Mouse (Mus musculus): Measurements from ENCODE around the gene Cep97. TPM values are rescaled to one million over a fixed set of nuclear protein-coding genes. Genes with fewer than 3 reads are reported as not detected.
"Not testable (repeated sequence)": the region's sequence is repeated elsewhere in the genome, so short reads cannot be mapped to it uniquely, and the experiment has no call there.

Cep97 gene
- polyA plus RNA-seq, 1 experiment, result 11.5 TPM

GRCm38 (mm10) chr16:55884246-55884645, 50.4 kb downstream of the Cep97 start:
- DNase-seq (ENCODE audit: low read depth), result no peak
- TF ChIP-seq CTCF (IDR thresholded peaks at IDR 0.05; ENCODE audit: borderline replicate concordance, extremely low read depth, insufficient read depth, insufficient read length) (no peak), POLR2A (IDR thresholded peaks at IDR 0.05; ENCODE audit: borderline replicate concordance, extremely low read depth, insufficient read depth, insufficient read length, poor library complexity, severe bottlenecking) (no peak)

- TF ChIP-seq CTCF (IDR thresholded peaks at IDR 0.05; ENCODE audit: borderline replicate concordance, extremely low read depth, insufficient read depth, insufficient read length), result no peak
- TF ChIP-seq POLR2A (IDR thresholded peaks at IDR 0.05; ENCODE audit: borderline replicate concordance, extremely low read depth, insufficient read depth, insufficient read length, poor library complexity, severe bottlenecking), result no peak
- no peak for DNase-seq (ENCODE audit: low read depth)
Observed at GRCm38 (mm10) chr16:55876025-55876424, 58.6 kb downstream of the Cep97 start.

- TF ChIP-seq POLR2A (IDR thresholded peaks at IDR 0.05; ENCODE audit: borderline replicate concordance, extremely low read depth, insufficient read depth, insufficient read length, poor library complexity, severe bottlenecking) (no peak), CTCF (IDR thresholded peaks at IDR 0.05; ENCODE audit: borderline replicate concordance, extremely low read depth, insufficient read depth, insufficient read length) (no peak)
Observed at GRCm38 (mm10) chr16:55863832-55864231, 70.8 kb downstream of the Cep97 start.

GRCm38 (mm10) chr16:55863149-55863815, 71.4 kb downstream of the Cep97 start:
- DNase-seq (ENCODE audit: low read depth), result peak; percentile 87
- peak; percentile 93 for TF ChIP-seq CTCF (IDR thresholded peaks at IDR 0.05; ENCODE audit: borderline replicate concordance, extremely low read depth, insufficient read depth, insufficient read length)
- no peak for TF ChIP-seq POLR2A (IDR thresholded peaks at IDR 0.05; ENCODE audit: borderline replicate concordance, extremely low read depth, insufficient read depth, insufficient read length, poor library complexity, severe bottlenecking)

More at GRCm38 (mm10) chr16:55863832-55864231, 70.8 kb downstream of the Cep97 start:
- no peak for DNase-seq (ENCODE audit: low read depth)

GRCm38 (mm10) chr16:55861104-55861503, 73.6 kb downstream of the Cep97 start:
- TF ChIP-seq POLR2A (IDR thresholded peaks at IDR 0.05; ENCODE audit: borderline replicate concordance, extremely low read depth, insufficient read depth, insufficient read length, poor library complexity, severe bottlenecking) (no peak), CTCF (IDR thresholded peaks at IDR 0.05; ENCODE audit: borderline replicate concordance, extremely low read depth, insufficient read depth, insufficient read length) (no peak)
- peak; percentile 42 for DNase-seq (ENCODE audit: low read depth)

GRCm38 (mm10) chr16:55859421-55859820, 75.2 kb downstream of the Cep97 start:
- DNase-seq (ENCODE audit: low read depth), result not testable (repeated sequence)

GRCm38 (mm10) chr16:55858465-55858864, 76.2 kb downstream of the Cep97 start:
- no peak for TF ChIP-seq POLR2A (IDR thresholded peaks at IDR 0.05; ENCODE audit: borderline replicate concordance, extremely low read depth, insufficient read depth, insufficient read length, poor library complexity, severe bottlenecking)
- TF ChIP-seq CTCF (IDR thresholded peaks at IDR 0.05; ENCODE audit: borderline replicate concordance, extremely low read depth, insufficient read depth, insufficient read length), result peak; percentile 67
- peak; percentile 54 for DNase-seq (ENCODE audit: low read depth)

GRCm38 (mm10) chr16:55852943-55853727, 81.5 kb downstream of the Cep97 start:
- DNase-seq (ENCODE audit: low read depth), result peak; percentile 93
- TF ChIP-seq CTCF (IDR thresholded peaks at IDR 0.05; ENCODE audit: borderline replicate concordance, extremely low read depth, insufficient read depth, insufficient read length) (peak; percentile 79; the same call in 1 of the 2 replicates), POLR2A (IDR thresholded peaks at IDR 0.05; ENCODE audit: borderline replicate concordance, extremely low read depth, insufficient read depth, insufficient read length, poor library complexity, severe bottlenecking) (no peak)

GRCm38 (mm10) chr16:55852515-55852914, 82.1 kb downstream of the Cep97 start:
- no peak for TF ChIP-seq POLR2A (IDR thresholded peaks at IDR 0.05; ENCODE audit: borderline replicate concordance, extremely low read depth, insufficient read depth, insufficient read length, poor library complexity, severe bottlenecking)
- no peak for TF ChIP-seq CTCF (IDR thresholded peaks at IDR 0.05; ENCODE audit: borderline replicate concordance, extremely low read depth, insufficient read depth, insufficient read length)
- no peak for DNase-seq (ENCODE audit: low read depth)

- DNase-seq (ENCODE audit: low read depth), result no peak
- TF ChIP-seq CTCF (IDR thresholded peaks at IDR 0.05; ENCODE audit: borderline replicate concordance, extremely low read depth, insufficient read depth, insufficient read length), result no peak
Observed at GRCm38 (mm10) chr16:55850485-55850884, 84.2 kb downstream of the Cep97 start.

Other genes with a start within 250 kb of the Cep97 start
- 2.5 and 2.7 TPM in 2 replicates for gene Nfkbiz, start 96.0 kb downstream of the Cep97 start, polyA plus RNA-seq (2012; rRNA removed)
- gene Nxpe3, start 39.6 kb downstream of the Cep97 start, polyA plus RNA-seq (2012; rRNA removed), result 2.7 and 3.5 TPM in 2 replicates
- gene Rpl24, start 31.4 kb upstream of the Cep97 start, polyA plus RNA-seq (2012; rRNA removed), result 499 and 561 TPM in 2 replicates
- 11.3 and 15.1 TPM in 2 replicates for gene Zbtb11, start 39.0 kb upstream of the Cep97 start, polyA plus RNA-seq (2012; rRNA removed)
- 73.9 and 88.9 TPM in 2 replicates for gene Pcnp, start 94.9 kb upstream of the Cep97 start, polyA plus RNA-seq (2012; rRNA removed)
- 7.8 and 8.2 TPM in 2 replicates for gene Trmt10c, start 103.0 kb upstream of the Cep97 start, polyA plus RNA-seq (2012; rRNA removed)
- 40.7 and 45.1 TPM in 2 replicates for gene Senp7, start 113.5 kb upstream of the Cep97 start, polyA plus RNA-seq (2012; rRNA removed)

Measured in brain, embryonic 14.5 days (tissue).